Mouse (Mus musculus): ENCODE measurements at regions not wholly inside any gene's neighbourhood (a gene's known extent, or its start where the extent isn't known, plus 50 kb on each side); places are given as distances from the start of the nearest gene placed in this dataset.

GRCm38 (mm10) chr9:63851809-63852208 is 94.0 kb upstream of the Smad3 start:
- no peak for ATAC-seq (replicated peaks; ENCODE audit: low read depth, poor library complexity, severe bottlenecking)

GRCm38 (mm10) chr9:63850316-63850693 is 92.5 kb upstream of the Smad3 start:
- ATAC-seq (replicated peaks; ENCODE audit: low read depth, poor library complexity, severe bottlenecking), result peak; percentile 89

GRCm38 (mm10) chr9:63849564-63850315 is 91.9 kb upstream of the Smad3 start:
- ATAC-seq (replicated peaks; ENCODE audit: low read depth, poor library complexity, severe bottlenecking), result no peak

DNA sequence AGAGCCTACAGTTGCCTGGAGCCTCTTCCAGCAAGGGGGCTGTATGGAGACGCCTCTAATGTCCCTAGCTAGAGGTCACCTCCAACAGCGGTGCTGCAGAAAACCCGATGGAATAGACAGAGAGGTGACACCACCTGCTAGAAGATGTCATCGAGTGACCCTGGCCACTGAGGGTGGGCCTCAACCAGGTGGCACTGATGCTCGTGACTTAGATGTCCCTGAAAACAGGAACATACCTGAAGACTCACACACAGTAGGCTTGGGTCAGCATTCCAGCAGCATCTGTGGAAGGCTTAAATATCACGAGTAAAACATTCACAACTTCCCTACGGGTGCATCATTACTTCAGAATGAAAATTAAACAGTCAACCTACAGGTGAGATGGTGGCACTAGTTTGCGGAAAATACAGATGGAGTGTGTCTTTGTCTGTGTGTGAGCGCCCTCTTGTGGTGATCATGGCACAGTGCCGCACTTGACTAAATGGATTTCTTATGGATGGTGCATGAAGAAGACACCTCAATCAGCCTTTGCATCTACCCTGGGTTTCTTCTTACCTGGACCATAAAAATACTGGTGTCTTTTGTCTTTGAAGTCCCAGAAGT is 86.2 kb upstream of the Smad3 start:
- ATAC-seq (replicated peaks; ENCODE audit: low read depth, poor library complexity, severe bottlenecking), result peak; percentile 87

DNA sequence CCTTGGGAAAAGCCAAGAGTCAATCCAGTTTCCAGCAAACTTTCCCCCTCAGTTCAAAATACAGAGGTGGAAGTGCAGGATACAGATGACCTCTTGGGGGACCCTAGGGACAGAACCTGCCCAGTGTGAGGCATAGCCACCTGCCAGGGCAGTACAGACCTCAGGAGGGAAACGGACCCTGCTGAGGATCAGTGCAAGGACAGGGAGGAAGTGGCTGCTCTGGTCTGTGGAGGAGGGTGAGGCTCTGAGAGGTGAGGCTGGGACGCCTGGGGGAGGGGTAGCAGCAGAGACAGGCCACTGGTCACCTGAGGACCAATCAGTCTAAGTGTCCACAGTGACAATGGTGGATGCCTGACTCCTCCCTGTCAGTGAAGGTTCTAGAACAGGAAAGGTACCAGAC is 85.6 kb upstream of the Smad3 start:
- no peak for ATAC-seq (replicated peaks; ENCODE audit: low read depth, poor library complexity, severe bottlenecking)

DNA sequence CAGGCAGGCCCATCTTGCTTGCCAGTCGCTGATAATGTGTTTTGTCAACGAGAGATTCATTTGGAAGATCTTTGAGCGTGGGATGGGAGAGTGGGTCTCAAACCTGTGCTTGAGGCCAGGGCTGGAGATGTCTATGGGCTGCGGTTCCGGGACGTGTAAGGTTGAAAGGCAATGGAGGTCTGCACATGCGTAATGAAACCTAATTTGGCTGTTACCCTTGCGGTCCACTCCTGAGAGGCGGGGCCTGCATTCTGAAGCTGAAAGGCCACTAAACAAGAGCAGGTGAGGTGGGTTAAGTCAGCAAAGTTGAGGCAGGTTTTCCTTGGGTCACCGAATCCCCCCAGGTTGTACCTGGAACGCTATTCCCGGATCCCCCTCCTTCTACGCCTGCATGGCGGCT is 83.3 kb upstream of the Smad3 start:
- no peak for ATAC-seq (replicated peaks; ENCODE audit: low read depth, poor library complexity, severe bottlenecking)

- ATAC-seq (replicated peaks; ENCODE audit: low read depth, poor library complexity, severe bottlenecking), result no peak
These were observed 81.4 kb upstream of the Smad3 start for GRCm38 (mm10) chr9:63838996-63839772.

DNA sequence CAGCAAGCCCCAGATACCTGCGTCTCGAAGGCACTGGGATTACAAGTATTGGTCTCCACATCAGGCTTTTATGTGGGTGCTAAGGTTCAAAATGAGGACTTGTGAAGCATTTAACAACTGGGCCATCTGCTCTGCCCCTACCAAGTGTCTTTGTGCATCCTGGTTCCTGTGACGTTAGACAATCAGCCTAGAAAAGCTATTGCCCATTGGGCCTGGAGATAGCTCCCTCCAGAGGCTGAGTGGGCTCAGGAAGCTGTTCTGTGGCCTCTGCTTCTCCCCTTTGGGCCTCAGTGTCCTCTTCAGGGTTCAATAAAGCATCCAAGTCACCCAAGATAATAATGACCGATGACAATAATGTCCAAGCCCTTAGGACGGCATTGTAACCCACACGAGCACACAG is 79.8 kb upstream of the Smad3 start:
- ATAC-seq (replicated peaks; ENCODE audit: low read depth, poor library complexity, severe bottlenecking), result no peak

GRCm38 (mm10) chr9:63836565-63837284 is 78.9 kb upstream of the Smad3 start:
- no peak for ATAC-seq (replicated peaks; ENCODE audit: low read depth, poor library complexity, severe bottlenecking)

DNA sequence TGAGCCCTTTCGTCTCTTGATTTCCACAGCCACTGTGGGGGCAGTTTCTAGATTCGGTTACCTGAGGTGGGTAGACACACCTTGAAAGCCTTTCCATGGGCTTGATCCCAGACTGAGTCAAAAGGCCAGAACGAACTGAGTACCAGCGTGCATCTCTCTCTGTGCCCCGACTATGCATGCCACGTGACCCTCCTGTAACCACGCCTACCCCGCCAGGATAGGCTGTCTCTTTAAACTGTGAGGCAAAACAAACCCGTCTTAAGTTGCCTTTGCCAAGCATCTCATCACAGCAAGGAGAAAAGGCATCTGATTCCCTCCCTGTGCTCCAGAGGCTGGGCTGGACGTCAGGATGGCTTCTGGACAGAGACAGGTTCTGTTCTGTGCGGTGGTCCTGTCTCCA is 78.2 kb upstream of the Smad3 start:
- no peak for ATAC-seq (replicated peaks; ENCODE audit: low read depth, poor library complexity, severe bottlenecking)

DNA sequence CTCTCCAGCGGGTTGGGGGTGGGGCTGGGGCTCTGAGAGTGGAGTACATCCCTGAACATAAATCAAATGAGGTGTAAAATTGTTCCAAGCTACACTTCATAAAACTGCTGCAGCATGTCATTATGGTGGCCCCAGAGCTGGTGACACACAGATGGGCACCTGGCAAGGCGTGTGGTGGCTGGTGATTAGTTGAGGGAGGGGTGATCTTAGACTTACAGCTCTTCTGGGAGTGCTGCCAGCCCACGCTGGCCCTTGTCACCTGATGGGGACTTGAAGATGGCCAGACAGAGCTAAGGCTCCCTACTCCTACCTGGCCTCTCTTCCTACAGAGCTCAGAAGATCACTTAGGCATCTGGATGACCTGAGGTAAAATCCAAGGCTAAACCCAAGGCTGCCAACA is 76.6 kb upstream of the Smad3 start:
- ATAC-seq (replicated peaks; ENCODE audit: low read depth, poor library complexity, severe bottlenecking), result no peak

GRCm38 (mm10) chr9:63818163-63818562 is 60.4 kb upstream of the Smad3 start:
- no peak for ATAC-seq (replicated peaks; ENCODE audit: low read depth, poor library complexity, severe bottlenecking)

- ATAC-seq (replicated peaks; ENCODE audit: low read depth, poor library complexity, severe bottlenecking), result no peak
These were observed 58.7 kb upstream of the Smad3 start for GRCm38 (mm10) chr9:63816540-63816939.

DNA sequence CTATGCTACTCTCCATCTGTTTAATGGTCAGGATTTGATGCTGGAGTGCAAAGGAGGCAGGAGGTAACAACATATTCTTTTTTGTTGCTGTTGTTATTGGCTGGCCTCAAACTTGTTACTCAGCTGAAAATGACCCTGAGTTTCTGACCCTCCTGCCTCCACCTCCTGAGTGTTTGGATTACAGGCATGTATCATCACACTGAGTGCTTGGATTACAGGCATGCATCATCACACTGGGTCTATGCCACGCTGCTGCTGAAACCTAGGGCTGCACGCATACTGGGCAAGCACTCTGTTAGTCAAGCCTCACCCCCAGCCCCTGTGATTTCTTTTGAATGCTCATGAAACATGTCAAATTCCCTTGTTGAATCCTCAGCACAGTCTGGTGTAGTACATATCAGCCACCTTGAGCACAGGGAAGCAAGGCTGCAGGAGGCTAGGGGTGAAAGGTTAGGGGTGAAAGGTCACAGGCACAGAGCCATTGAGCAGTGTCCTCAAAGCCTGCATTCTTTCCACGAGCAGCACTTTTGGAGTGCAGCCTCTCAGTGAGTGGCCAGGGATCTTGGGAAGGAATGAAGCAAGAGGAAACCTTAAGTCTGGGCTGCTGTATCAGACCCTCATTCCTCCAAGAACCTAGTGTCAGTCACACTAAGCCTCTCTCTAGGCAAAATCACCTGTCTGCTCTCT is 52.2 kb upstream of the Smad3 start:
- no peak for ATAC-seq (replicated peaks; ENCODE audit: low read depth, poor library complexity, severe bottlenecking)
